Mouse (Mus musculus): ENCODE data around the gene Rhbdd3. TPM values are rescaled to one million over a fixed set of nuclear protein-coding genes. Genes with fewer than 3 reads are reported as not detected.

Gene Rhbdd3
- 24.6 and 25.3 TPM in 2 replicates for polyA plus RNA-seq (2012; rRNA removed; ENCODE audit: low replicate concordance)

DNA sequence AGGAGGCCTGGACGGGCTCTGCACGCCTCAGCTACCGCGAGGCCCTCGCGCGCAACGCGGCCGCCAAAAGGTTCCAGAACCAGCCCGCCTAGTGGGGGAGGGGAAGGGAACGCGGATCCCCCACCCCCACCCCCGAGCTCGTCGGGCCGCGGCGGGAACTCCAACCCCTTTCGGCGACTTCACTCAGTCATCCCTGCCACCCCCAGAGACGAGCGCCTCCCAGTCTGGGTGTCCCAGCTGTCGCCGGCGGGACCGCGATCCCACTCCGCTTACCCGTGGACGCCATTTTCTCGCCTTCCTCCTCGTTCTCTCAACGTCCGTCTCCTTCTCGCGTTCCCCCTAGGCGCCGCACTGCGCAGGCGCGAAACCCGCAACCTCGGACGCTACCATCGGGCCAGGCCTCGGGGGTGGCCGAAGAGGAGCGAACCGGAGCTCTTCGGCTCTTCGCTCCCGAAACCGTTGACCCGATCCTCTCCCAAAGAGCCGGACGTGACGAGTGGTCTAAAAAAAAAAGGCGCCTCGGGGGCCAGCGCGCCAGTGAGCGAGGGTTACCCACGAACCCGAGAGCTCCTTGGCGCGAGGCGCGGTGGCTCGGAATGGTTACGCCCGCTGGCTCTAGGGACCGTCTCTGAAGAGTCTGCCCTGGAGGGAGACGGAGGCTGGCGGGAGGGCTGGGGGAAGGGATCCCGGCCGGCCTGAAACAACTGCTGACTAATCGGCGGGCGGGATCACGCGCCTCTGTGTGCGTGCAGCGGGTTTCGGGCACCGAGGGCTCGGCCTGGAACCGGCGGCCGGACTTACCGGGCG, at the start of gene Rhbdd3, which contains the start of gene Ewsr1:
Gene Rhbdd3, plus strand, starts transcription at position 191 of the 807 bp plus-strand sequence.
Gene Ewsr1, minus strand, starts transcription at position 531 of the 807 bp plus-strand sequence.

DNA sequence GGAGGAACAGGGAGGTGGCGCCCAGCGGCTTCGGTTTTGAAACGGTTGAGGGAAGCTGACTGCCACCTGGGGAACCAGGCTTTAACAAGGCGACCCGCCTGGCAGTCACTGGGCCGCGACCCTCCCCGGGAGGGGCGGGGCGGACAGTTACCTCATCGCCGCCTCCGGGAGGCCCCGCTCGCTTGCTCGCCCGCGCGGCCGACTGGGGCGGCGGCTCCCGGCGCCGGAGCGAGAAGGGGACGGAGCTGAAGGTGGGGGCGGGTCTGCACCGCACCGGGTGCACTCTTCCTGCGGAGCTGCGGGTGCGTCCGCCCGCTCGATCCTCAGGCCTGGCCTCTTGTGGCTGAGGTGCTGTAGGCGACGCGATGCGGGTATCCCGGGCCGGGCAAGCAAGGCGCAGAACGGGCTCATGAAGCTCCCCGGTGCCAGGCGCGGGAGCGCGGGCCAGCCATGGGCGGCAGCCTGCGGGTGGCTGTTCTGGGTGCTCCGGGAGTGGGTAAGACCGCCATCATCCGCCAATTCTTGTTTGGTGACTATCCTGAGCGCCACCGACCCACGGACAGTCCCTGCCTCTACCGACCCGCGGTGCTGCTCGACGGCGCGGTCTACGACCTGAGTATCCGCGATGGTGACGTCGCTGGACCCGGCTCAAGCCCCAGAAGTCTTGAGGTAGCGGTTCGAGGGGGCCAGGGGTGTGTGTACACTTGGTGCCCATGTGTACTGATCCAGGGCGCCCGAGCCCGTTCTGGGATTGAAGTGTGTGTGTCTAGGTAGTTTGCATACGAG, 40.7 kb upstream of the Rhbdd3 start, which contains the start of gene Rasl10a:
Gene Rasl10a, plus strand, starts transcription at position 273 of the 786 bp plus-strand sequence.

DNA sequence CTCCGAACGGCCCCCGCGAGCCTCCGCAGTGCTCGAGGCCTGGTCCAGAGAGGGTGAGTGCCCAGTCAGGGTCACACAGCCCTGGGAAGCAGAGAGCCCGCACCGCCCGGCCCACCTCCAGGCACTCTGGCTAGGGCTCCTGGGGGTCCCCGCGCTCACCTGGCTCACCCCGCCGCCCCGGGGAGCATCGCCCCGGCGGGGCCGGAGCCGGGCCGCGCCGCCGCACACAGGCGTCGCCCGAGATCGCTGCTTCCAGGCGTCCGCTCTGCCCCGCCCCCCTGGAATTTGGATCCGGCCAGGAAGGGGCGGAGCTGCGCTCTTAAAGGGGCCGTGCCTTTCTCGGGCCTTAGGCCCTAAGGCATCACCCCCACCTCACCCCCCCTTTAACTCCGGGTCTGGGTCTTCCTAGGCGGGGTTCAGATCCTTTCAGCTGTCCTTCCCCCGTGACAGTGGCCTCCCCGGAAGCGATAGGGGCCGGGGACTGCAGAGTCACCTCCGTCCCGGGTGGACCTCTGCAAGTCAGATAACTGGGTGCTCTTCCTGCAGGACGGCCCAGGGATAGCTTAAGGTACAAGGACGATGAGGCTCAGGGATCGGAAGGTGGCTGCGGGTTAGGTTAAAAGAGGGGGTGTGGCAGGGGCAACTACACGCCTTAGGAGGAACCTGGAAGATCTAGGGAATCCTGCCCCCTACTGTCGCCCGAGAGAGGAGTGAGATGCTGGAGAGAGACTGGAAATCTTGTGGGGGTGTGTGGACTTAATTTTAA, 33.5 kb upstream of the Rhbdd3 start, which contains the start of gene Gas2l1:
Gene Gas2l1, minus strand, starts transcription at position 272 of the 766 bp plus-strand sequence.

DNA sequence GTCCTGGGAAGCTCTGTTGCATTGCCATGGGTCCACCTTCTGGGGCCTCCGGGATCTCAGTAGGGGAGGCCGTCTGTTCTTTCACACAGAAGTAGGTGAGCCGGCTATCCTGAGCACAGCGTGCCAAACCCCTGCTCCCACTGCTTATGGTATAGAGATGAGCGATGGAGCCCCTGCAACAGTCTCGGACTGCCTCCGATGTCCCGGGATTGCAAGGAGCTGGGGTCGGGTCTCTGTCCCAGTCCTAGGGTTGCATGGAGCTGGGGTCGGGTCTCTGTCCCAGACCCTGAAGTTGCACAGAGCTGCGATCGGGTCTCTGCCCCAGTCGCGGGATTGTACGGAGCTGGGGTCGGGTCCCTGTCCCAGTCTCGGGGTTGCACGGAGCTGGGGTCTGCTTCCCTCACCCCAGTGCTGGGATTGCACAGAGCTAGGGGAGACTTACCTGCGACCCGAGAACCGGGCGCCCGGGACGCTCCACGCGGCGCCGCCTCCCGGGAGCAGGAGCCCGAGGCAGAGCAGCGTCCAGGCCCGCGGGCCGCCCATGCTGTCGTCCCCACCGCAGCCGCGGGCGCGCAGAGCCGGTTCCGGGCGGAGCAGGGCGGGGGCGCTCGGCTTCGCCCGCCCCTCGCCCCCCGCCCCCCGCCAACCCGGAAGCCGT, 53.1 kb downstream of the Rhbdd3 start, which contains the start of gene Emid1:
Gene Emid1, minus strand, starts transcription at position 578 of the 658 bp plus-strand sequence.

Other genes with a start within 250 kb of the Rhbdd3 start
- 31.9 and 48.6 TPM in 2 replicates for gene Nf2, start 249.4 kb upstream of the Rhbdd3 start, polyA plus RNA-seq (2012; rRNA removed; ENCODE audit: low replicate concordance)
- 27.8 and 38.4 TPM in 2 replicates for gene Nipsnap1, start 225.0 kb upstream of the Rhbdd3 start, polyA plus RNA-seq (2012; rRNA removed; ENCODE audit: low replicate concordance)
- 6.8 and 7.5 TPM in 2 replicates for gene Thoc5, start 203.6 kb upstream of the Rhbdd3 start, polyA plus RNA-seq (2012; rRNA removed; ENCODE audit: low replicate concordance)
- gene Nefh, start 150.9 kb upstream of the Rhbdd3 start, polyA plus RNA-seq (2012; rRNA removed; ENCODE audit: low replicate concordance), result 0.12 and 0.39 TPM in 2 replicates
- gene Ap1b1, start 112.1 kb upstream of the Rhbdd3 start, polyA plus RNA-seq (2012; rRNA removed; ENCODE audit: low replicate concordance), result 68.3 and 90.7 TPM in 2 replicates
- 0.49 and 1.2 TPM in 2 replicates for gene Rasl10a, start 40.8 kb upstream of the Rhbdd3 start, polyA plus RNA-seq (2012; rRNA removed; ENCODE audit: low replicate concordance)
- 68.8 and 126 TPM in 2 replicates for gene Gas2l1, start 33.6 kb upstream of the Rhbdd3 start, polyA plus RNA-seq (2012; rRNA removed; ENCODE audit: low replicate concordance)
- gene Ewsr1, start 340 bp downstream of the Rhbdd3 start, polyA plus RNA-seq (2012; rRNA removed; ENCODE audit: low replicate concordance), result 141 and 292 TPM in 2 replicates
- 20.0 and 37.4 TPM in 2 replicates for gene Emid1, start 53.3 kb downstream of the Rhbdd3 start, polyA plus RNA-seq (2012; rRNA removed; ENCODE audit: low replicate concordance)
- 8.6 and 9.0 TPM in 2 replicates for gene Kremen1, start 162.6 kb downstream of the Rhbdd3 start, polyA plus RNA-seq (2012; rRNA removed; ENCODE audit: low replicate concordance)

All from duodenum, adult 2 months (tissue).